Mouse (Mus musculus) gastrocnemius, adult 2 months (tissue): ENCODE measurements around the gene Pard3. TPM values are rescaled to one million over a fixed set of nuclear protein-coding genes. Genes with fewer than 3 reads are reported as not detected.

Source experiments
- DNase-seq: peaks from one replicate; pipeline ENCODE4 v3.0.0; 2022
- H3K27ac ChIP-seq: fragments of 200-600 bp; 2 replicates; pipeline ENCODE4 v1.8.1; 2022; ENCODE audit warnings: mild to moderate bottlenecking
- H3K4me3 ChIP-seq: fragments of 200-600 bp; 2 replicates; pipeline ENCODE4 v1.8.1; 2022; ENCODE audit warnings: mild to moderate bottlenecking, moderate library complexity
- CTCF ChIP-seq: fragments of 200-600 bp; IDR thresholded peaks from 2 replicates; pipeline ENCODE4 v1.8.1; 2022; ENCODE audit warnings: antibody characterized with exemption, mild to moderate bottlenecking, moderate library complexity
- intact Hi-C: fragments of 180-260 bp; cut with DNase I; formaldehyde crosslinking; loops from one replicate; pipeline ENCODE4 v1.15.1; 2025
- total RNA-seq, 2 experiments: library from RNA; stranded (reverse); gene quantifications; 2 replicates each; pipeline ENCODE4 v1.2.3; 2021

Gene Pard3
- total RNA-seq, 2 experiments from 2014 or later: 29.8 to 30.2 TPM

DNA sequence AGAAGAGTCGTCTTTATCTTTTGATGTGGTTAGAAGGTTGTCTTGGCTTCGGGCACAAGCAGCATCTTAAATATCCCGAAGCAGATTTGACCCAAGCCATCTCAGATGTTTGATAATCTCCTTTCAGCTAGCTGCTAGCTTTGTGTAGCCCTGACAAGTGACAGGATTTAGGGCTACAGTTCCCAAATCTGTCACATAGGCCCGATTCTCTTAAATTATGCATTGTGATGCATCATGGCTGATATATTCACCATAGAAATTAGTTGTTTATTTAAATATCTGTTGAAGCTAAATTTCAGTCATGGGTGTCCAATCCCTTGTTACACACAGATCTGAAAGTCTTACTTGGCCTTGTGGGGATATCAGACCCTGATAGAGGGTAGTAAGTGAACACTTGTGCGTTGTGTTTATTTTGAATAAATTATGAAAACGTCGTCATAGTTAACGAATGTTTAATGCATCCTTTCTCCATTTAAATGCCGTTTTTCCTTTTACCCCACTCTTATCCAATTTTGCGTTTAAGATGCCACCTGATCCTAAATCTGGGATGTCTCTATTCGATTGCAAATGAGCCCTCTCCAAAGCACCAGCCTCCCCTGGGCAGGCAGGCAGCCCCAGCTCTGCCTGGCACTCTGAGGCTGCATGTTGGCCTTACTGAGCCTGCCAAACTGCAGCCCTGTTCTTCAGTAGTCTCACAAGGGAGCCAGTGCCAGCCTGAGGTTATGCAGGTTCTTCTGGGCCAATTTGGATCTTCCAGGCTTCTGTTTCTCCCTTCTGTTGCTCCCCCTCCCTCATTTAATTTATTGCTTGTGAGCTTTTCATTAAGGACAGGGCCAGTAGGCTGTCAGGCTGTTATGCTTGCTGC, 315.5 kb downstream of the Pard3 start:
- TF ChIP-seq CTCF: no peak
- Histone ChIP-seq H3K27ac (no peak overlapping the region), H3K4me3 (no peak overlapping the region)
- intact Hi-C loops: no loop called here
- no peak for DNase-seq

DNA sequence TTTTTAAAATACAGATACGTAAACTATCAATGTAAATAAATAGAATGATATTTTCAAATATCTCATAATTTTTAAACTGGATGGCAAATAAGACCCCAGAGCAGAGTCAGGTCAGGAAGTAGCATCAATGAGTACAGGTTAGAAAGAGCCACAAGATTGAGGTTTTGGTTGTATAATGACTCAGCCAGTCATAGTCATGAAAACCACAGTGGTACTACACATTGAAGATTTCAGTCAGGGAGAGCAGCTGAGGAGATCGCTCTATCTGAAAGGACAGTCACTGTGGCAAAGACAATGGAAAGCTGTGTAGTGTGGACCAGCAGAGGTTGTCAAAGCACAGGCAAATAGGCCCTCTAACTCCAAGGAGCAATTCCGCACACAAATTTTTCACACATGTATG, 317.6 kb downstream of the Pard3 start:
- no peak overlapping the region for H3K4me3 ChIP-seq
- intact Hi-C loops: no loop called here
- H3K27ac ChIP-seq: no peak overlapping the region
- no peak for DNase-seq
- no peak for TF ChIP-seq CTCF

DNA sequence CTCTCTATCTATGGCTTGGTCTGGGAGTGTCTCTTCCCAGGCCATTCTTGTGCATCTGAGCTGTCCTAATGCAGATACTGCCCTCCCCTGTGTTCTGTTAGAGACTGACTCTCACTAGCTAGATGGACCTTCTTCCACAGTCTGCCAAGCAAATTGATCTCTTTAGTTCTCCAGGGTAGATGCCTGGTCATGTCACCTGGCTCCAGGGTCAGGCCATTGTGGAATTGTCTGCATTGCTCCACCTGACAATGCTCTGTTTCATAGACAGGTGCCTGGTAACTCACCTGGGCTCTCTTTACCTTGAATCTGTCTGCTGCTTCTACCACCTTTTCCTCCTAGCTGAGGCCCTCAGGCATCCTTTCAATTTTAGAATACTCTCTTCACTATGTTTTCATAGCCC, 329.0 kb downstream of the Pard3 start:
- no peak for DNase-seq
- intact Hi-C loops: no loop called here
- no peak overlapping the region for H3K4me3 ChIP-seq
- no peak for TF ChIP-seq CTCF
- no peak overlapping the region for H3K27ac ChIP-seq

DNA sequence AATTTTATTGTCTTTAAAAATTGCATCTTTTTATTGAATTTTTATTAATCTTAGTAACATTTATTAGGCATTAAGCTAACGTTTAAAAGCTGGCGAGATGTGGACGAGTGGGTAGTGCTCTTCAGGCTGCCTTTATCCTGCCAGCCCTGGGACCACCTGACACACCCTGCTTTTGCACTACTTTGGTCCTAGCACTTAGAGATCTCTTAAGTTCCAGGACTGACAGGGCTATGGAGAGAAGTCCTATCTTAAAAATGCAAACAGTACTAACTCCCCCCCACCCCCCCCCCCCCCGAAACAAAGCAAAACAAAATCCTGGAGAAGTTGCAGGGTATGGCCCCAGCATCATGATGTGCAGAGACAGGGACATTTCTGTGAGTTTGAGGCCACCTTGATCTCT, 331.8 kb downstream of the Pard3 start:
- Histone ChIP-seq H3K4me3 (no peak overlapping the region), H3K27ac (no peak overlapping the region)
- intact Hi-C loops: no loop called here
- DNase-seq: no peak
- no peak for TF ChIP-seq CTCF

DNA sequence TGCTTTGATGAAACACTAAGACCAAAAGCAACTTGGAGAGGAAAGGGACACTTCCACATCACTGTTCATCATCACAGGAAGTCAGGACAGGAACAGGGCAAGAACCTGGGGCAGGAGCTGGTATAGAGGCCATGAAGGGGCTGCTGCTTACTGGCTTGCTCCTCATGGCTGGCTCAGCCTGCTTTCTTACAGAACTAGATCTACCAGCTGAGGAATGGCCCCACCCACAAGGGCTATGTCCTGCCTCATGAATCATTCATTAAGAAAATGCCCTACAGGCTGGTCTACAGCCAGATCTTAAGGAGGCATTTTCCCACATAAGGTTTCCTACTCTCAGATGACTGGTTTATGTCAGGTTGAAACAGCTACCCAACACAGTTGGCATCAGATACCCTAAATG, 342.1 kb downstream of the Pard3 start:
- Histone ChIP-seq H3K27ac (no peak overlapping the region), H3K4me3 (no peak overlapping the region)
- DNase-seq: no peak
- no peak for TF ChIP-seq CTCF
- intact Hi-C loops: no loop called here

DNA sequence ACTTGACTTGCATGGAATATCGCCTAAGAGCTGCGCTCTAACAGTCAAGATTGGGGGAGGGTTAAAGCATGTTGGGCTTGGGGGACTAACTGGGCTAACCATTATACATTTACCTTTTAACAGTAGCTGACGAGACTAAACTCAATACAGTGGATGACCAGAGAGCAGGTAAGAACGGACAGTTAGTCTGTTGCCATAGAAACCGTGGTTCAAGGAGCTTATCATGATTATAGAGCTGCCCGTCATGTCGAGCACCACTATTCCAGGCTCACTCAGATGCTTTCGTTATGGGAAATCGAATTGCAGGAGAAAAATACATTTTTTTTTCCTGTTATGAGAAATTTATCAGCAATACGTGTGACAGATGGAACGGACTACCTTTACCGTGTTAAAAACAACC, 346.9 kb downstream of the Pard3 start:
- TF ChIP-seq CTCF: no peak
- Histone ChIP-seq H3K4me3 (no peak overlapping the region), H3K27ac (no peak overlapping the region)
- intact Hi-C loops: no loop called here
- no peak for DNase-seq

DNA sequence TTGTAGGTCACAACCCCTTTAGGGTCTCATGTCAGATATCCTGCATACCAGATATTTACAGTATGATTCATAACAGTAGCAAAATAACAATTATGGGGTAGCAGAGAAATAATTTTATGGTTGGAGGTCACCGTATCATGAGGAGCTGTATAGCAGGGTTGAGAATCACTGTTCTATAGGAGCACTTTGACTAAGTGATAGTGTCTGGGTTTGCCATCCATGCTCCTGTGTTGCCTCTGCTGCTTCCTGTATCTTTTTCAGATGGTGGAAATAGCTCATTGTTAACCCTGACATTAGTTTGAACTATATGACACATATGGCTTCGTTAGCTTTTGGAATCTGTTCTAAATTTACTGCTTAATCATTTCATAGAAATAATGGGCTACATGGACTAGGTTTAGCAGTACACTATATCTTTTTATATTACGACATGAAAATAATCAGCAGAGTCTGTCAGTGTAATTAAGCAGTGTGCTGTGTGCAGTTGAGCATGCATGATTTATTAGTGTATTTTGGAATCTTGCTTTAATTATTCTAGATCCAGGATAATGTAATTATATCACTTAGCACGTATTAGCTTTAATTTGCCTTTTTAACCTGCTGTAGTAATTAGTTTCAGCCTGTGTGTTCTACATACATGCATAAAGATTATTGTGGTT, 347.6 kb downstream of the Pard3 start:
- no peak for TF ChIP-seq CTCF
- no peak for DNase-seq
- no peak overlapping the region for H3K27ac ChIP-seq
- intact Hi-C loops: no loop called here
- H3K4me3 ChIP-seq: no peak overlapping the region

DNA sequence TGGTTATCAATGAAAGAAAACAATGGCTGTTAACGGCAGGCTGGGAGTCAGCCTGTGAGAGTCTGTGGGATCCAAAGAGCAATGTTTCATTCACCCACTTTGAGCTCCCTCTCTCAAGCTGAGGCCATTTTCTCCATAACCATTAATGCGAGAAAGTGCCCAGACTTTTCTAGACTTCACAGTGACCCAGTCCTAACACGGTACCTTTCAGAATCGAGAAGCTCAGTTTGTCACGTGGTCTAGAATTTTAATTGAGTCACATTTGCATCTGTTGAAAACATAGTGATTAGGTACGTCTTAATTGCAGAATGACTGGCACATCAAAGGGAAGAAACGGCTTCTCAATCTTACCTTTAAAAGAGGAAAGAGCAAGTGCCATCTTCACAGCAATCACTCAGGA, 359.3 kb downstream of the Pard3 start:
- intact Hi-C loops: no loop called here
- DNase-seq: no peak
- Histone ChIP-seq H3K4me3 (no peak overlapping the region), H3K27ac (no peak overlapping the region)
- no peak for TF ChIP-seq CTCF

DNA sequence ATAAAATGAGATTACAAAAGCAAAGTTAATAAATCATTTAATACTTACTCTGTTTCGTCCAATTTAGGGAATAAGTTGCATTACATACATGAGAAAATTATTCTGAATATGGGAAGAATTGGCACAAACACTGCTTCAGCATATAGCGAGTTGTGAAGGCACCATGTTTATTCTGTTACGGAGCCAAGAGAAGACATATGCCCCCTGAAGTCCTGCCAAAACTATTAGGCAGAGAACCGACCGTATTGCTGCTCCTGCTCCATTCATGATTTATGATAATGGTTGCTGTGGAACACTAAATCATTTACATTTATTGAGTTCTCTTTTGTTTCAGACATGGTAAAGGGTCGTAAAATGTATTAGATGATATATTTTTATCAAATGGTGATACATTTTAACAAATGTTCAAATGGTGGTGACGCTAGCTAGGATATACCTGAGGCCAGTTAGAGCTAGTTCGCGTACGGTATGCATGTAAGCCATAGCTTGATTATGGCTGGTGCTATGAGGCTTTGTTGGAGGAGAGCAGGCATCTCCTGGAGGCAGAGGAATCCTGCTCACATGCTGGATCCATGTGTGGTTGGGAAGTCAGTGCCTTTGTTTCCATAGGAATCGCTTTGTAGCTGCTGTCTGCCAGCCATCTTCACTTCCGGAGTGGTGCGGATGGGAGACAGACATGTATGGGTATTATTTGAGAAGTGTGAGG, 360.7 kb downstream of the Pard3 start:
- intact Hi-C loops: no loop called here
- no peak for TF ChIP-seq CTCF
- no peak for DNase-seq
- Histone ChIP-seq H3K27ac (no peak overlapping the region), H3K4me3 (no peak overlapping the region)

DNA sequence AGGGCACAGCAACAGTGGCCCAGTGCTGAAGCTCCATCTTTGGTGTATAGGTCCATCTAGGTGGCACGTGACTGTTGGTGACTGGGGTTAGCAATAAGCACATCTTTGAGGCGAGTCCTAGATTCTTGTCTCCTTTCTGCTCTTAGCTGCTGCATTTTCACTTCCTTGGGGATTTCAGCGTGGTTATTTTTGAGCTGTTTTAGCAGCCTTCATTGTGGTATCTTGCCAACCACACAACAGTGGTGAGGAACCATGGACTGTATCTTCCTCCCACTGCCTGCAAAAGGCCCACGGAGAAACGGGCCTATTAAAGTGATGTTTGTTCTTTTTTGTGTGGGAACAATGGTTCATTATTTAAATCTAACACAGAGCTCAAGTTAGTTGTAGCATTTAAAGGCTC, 363.2 kb downstream of the Pard3 start:
- no peak for DNase-seq
- no peak for TF ChIP-seq CTCF
- intact Hi-C loops: no loop called here
- Histone ChIP-seq H3K4me3 (no peak overlapping the region), H3K27ac (no peak overlapping the region)

DNA sequence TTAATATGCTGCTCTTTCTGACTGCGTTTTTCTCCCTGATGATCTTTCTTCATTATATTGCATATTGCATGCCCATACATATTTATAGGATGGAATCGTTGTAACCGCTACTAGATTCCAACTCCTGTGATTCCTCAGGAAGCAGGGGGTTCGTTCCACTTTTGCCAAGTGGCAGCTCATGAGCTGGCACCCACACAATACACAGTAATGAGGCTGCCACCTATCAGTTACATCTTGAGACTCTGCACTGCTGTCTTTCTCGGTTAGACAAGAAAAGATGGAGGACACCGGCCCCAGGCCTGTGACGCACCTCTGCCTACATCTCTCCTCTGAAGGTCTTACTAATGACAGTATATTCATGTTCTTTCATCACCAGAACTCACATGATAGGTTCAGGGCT, 364.3 kb downstream of the Pard3 start:
- TF ChIP-seq CTCF: no peak
- no peak overlapping the region for H3K27ac ChIP-seq
- no peak overlapping the region for H3K4me3 ChIP-seq
- no peak for DNase-seq
- intact Hi-C loops: no loop called here

DNA sequence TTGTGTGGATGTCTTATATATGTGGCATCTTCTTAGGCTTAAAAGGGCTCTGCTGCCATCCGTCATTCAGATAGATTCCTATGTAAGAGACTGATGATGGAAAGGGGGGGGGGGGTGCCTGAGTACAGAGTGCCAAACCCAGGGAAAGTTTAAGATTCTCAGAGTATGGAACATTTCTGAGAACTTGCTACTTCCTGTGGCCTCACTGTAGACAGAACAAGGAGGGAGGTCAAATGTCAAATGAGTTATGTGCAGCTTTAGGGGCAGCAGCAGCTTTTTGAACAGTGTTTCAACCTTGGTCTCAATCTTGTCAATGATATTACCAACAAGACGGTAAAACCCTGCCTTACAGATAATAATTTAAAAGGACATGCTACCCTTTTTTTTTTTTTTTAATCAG, 367.5 kb downstream of the Pard3 start:
- TF ChIP-seq CTCF: no peak
- intact Hi-C loops: no loop called here
- H3K27ac ChIP-seq: no peak overlapping the region
- no peak for DNase-seq
- no peak overlapping the region for H3K4me3 ChIP-seq

DNA sequence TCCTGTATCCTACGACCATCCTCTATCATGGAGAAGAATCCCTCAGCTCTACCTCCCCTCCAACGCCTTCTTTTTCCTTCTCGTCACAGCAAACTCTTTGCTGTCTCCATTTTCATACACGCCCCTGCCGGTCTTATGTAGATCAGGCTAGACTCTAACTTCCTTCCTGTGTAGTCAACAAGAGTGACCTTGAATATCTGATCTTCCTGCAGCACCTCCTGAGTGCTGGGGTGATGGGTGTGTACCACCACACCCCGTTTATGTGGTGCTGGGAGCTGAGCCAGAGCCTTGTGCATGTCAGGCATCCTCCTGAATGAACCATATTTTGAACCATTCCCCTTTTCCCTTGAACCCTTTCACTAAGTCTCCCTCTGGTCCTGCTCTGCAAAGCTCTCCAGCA, 372.3 kb downstream of the Pard3 start:
- no peak for DNase-seq
- TF ChIP-seq CTCF: no peak
- H3K4me3 ChIP-seq: no peak overlapping the region
- intact Hi-C loops: loop anchor here (5.0 kb wide), 3 partner anchors 49 to 476 kb away; no protein-coding TSS in a partner anchor
- no peak overlapping the region for H3K27ac ChIP-seq
